In the genomic region with DNA sequence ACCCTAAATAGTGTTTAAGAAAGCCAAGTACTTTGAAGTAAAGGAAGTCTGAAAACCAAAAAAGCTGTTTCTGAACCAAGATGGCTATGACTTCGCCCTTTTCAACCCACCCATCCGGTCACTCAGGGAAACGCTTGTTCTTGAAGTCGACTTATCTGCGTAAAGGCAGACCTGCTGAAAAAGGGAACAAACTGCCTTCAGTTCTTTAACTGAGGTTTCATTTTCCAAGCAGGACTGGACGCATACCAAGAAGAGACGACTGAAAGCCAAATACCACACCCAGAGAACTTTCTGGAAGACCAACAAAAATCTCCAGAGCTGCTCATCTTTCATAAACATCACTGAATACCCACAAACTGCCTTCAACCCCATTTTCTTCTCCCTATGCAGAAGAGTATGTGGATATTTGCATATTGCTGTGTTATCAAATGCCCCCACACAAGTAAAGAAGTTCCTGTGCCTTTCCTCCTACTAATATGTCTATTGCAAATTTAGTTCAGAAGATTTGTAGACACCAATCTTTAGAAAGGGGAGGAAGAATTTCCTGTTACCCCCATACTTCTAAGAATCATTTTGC, we compare ENCODE assay signal across 16 mouse cellular contexts.
A peak's percentile ranks its signal among the peaks of the same experiment; 100 is the strongest.
DNase-seq lines count a peak whose midpoint lies in the region; ATAC-seq and TF ChIP-seq lines count a peak whose summit lies in the region.
"Had no signal": no experiment of that assay in that cellular context is flagged by ENCODE, and none has a peak within 500 bp of the region (broad histone marks: within the 10 kb centered on the region; RNA-seq: fewer than 3 reads in every experiment).

No protein-coding gene starts in this region.

- intact Hi-C loops in heart, postnatal 36 days (cut with DNase I): no loop called here

- H3K27ac ChIP-seq in midbrain, embryonic 11.5 days (ENCODE audit: low read depth, low read length): no peak overlapping the region
- H3K27ac ChIP-seq in midbrain, embryonic 14.5 days (replicated peaks; ENCODE audit: low read depth, low read length): no peak overlapping the region
- H3K27ac ChIP-seq in bone marrow macrophage, adult 2 months (ENCODE audit: insufficient read depth, low read depth, low read length): peak overlapping the region; percentile 30; the same call in 1 of the 2 replicates
- H3K27ac ChIP-seq in intestine, embryonic 15.5 days: no peak overlapping the region
- H3K27ac ChIP-seq: embryonic facial prominence, embryonic 12.5 days; midbrain, embryonic 13.5 days had no signal

- no peak overlapping the region for H3K4me2 ChIP-seq in midbrain, embryonic 11.5 days
- H3K4me2 ChIP-seq in midbrain, embryonic 14.5 days (ENCODE audit: low read length): no peak overlapping the region
- H3K4me2 ChIP-seq in intestine, embryonic 15.5 days (replicated peaks): no peak overlapping the region
- H3K4me2 ChIP-seq: embryonic facial prominence, embryonic 12.5 days; midbrain, embryonic 13.5 days had no signal

- ATAC-seq in midbrain, embryonic 11.5 days (ENCODE audit: low FRiP score): no peak
- ATAC-seq in midbrain, embryonic 14.5 days (ENCODE audit: low FRiP score, low TSS enrichment): no peak
- ATAC-seq in intestine, embryonic 15.5 days: no peak
- ATAC-seq: midbrain, embryonic 13.5 days; Patski had no signal

- H3K4me1 ChIP-seq in midbrain, embryonic 11.5 days (ENCODE audit: control insufficient read depth, insufficient read depth, low read length): no peaks in the 10 kb centered on the region
- no peaks in the 10 kb centered on the region for H3K4me1 ChIP-seq in midbrain, embryonic 14.5 days (ENCODE audit: control insufficient read depth, insufficient read depth, low read length)
- peaks cover 6% of the 10 kb centered on the region for H3K4me1 ChIP-seq in bone marrow macrophage, adult 2 months (ENCODE audit: control insufficient read depth, insufficient read depth, low read length)
- no peaks in the 10 kb centered on the region for H3K4me1 ChIP-seq in intestine, embryonic 15.5 days (replicated peaks)
- H3K4me1 ChIP-seq: embryonic facial prominence, embryonic 12.5 days; midbrain, embryonic 13.5 days had no signal

- TF ChIP-seq CTCF in bone marrow macrophage, adult 2 months (IDR thresholded peaks at IDR 0.05; ENCODE audit: low read depth, low read length): no peak

- H3K27me3 ChIP-seq in midbrain, embryonic 11.5 days (ENCODE audit: control insufficient read depth, insufficient read depth, low read length): no peaks in the 10 kb centered on the region
- H3K27me3 ChIP-seq in midbrain, embryonic 14.5 days (ENCODE audit: control insufficient read depth, insufficient read depth, low read length): no peaks in the 10 kb centered on the region
- H3K27me3 ChIP-seq in intestine, embryonic 15.5 days (replicated peaks): no peaks in the 10 kb centered on the region
- H3K27me3 ChIP-seq: embryonic facial prominence, embryonic 12.5 days; midbrain, embryonic 13.5 days; Patski had no signal

- no peaks in the 10 kb centered on the region for H3K9me3 ChIP-seq in midbrain, embryonic 11.5 days (ENCODE audit: control insufficient read depth, low read length)
- H3K9me3 ChIP-seq in midbrain, embryonic 14.5 days (ENCODE audit: control insufficient read depth, low read length): no peaks in the 10 kb centered on the region
- H3K9me3 ChIP-seq in intestine, embryonic 15.5 days: no peaks in the 10 kb centered on the region
- H3K9me3 ChIP-seq: embryonic facial prominence, embryonic 12.5 days; midbrain, embryonic 13.5 days had no signal

- H3K9ac ChIP-seq in midbrain, embryonic 11.5 days (ENCODE audit: low read length): no peak overlapping the region
- H3K9ac ChIP-seq in midbrain, embryonic 14.5 days (replicated peaks; ENCODE audit: low read length): no peak overlapping the region
- no peak overlapping the region for H3K9ac ChIP-seq in intestine, embryonic 15.5 days
- H3K9ac ChIP-seq: embryonic facial prominence, embryonic 12.5 days; midbrain, embryonic 13.5 days had no signal

- no peaks in the 10 kb centered on the region for H3K36me3 ChIP-seq in midbrain, embryonic 11.5 days (ENCODE audit: control insufficient read depth, insufficient read depth, low read length)
- H3K36me3 ChIP-seq in midbrain, embryonic 14.5 days (ENCODE audit: control insufficient read depth, insufficient read depth, low read length): no peaks in the 10 kb centered on the region
- H3K36me3 ChIP-seq in intestine, embryonic 15.5 days: no peaks in the 10 kb centered on the region
- H3K36me3 ChIP-seq: embryonic facial prominence, embryonic 12.5 days; midbrain, embryonic 13.5 days had no signal

- no peak overlapping the region for H3K4me3 ChIP-seq in midbrain, embryonic 11.5 days (ENCODE audit: low read depth, low read length)
- H3K4me3 ChIP-seq in midbrain, embryonic 14.5 days (replicated peaks; ENCODE audit: low read depth, low read length): no peak overlapping the region
- H3K4me3 ChIP-seq in bone marrow macrophage, adult 2 months (ENCODE audit: insufficient read depth, low read length): no peak overlapping the region
- H3K4me3 ChIP-seq in intestine, embryonic 15.5 days (replicated peaks): no peak overlapping the region
- H3K4me3 ChIP-seq: embryonic facial prominence, embryonic 12.5 days; midbrain, embryonic 13.5 days had no signal

- WGBS in midbrain, embryonic 11.5 days: 96% methylated on average over 7 of the region's 7 CpGs
- WGBS in midbrain, embryonic 14.5 days: 94% methylated on average over 7 of the region's 7 CpGs
- 79% methylated on average over 7 of the region's 7 CpGs for WGBS in intestine, embryonic 15.5 days

- no peak for TF ChIP-seq POLR2A in bone marrow macrophage, adult 2 months (IDR thresholded peaks at IDR 0.05; ENCODE audit: borderline replicate concordance, low read depth, low read length)

- DNase-seq in midbrain, embryonic 11.5 days (ENCODE audit: low spot score, missing footprints): peak; percentile 41
- DNase-seq in midbrain, embryonic 14.5 days: no peak
- peak; percentile 8 to 10 for DNase-seq in heart, postnatal 36 days
- DNase-seq in skeletal muscle tissue, adult 2 months (ENCODE audit: low read depth, low spot score): peak; percentile 62
- DNase-seq in T-cell, adult 2 months (ENCODE audit: low spot score): no peak
- DNase-seq: adrenal gland, postnatal 36 days; cerebellum, adult 8-10 months; kidney, postnatal 14 days; lung, adult 2 months; spleen, adult 18-20 months; thymus, postnatal 25 days had no signal

Comparison
In these comparisons a context has a peak if more than half of its experiments do, and no peak if none do; other contexts are left out.
1. DNase-seq: peak in midbrain, embryonic 11.5 days (single experiment), heart, postnatal 36 days (2 of 2) and skeletal muscle tissue, adult 2 months (single experiment); none in midbrain, embryonic 14.5 days (single experiment) and T-cell, adult 2 months (single experiment).